Mouse (Mus musculus) thymus, adult 2 months (tissue): ENCODE results near the gene Rhof. TPM values are rescaled to one million over a fixed set of nuclear protein-coding genes. Genes with fewer than 3 reads are reported as not detected.
A peak's percentile ranks its signal among the peaks of the same experiment; 100 is the strongest.

Experiments
- DNase-seq: peaks from one replicate; pipeline ENCODE4 v3.0.0; 2021
- H3K27ac ChIP-seq: fragments of 200-500 bp; 2 replicates; pipeline ENCODE4 v1.5.1; 2012; ENCODE audit warnings: low read length, control low read depth; ENCODE audit not compliant: control insufficient read depth, insufficient read depth
- H3K27me3 ChIP-seq: fragments of 200-500 bp; 2 replicates; pipeline ENCODE4 v1.6.1; 2012; ENCODE audit warnings: mild to moderate bottlenecking, low read length, moderate library complexity, mixed read lengths; ENCODE audit not compliant: control insufficient read depth, insufficient read depth
- H3K36me3 ChIP-seq: fragments of 200-500 bp; 2 replicates; pipeline ENCODE4 v1.6.1; 2012; ENCODE audit warnings: mild to moderate bottlenecking, low read length, moderate library complexity; ENCODE audit not compliant: control insufficient read depth, insufficient read depth
- H3K4me1 ChIP-seq: fragments of 200-500 bp; replicated peaks from 2 replicates; pipeline ENCODE4 v1.6.1; 2012; ENCODE audit warnings: low read length; ENCODE audit not compliant: control insufficient read depth, insufficient read depth
- H3K4me3 ChIP-seq: fragments of 200-500 bp; 2 replicates; pipeline ENCODE4 v1.5.1; 2012; ENCODE audit warnings: mild to moderate bottlenecking, low read length, control low read depth, moderate library complexity; ENCODE audit not compliant: control insufficient read depth, insufficient read depth
- CTCF ChIP-seq: fragments of 200-500 bp; IDR thresholded peaks from 2 replicates; pipeline ENCODE4 v1.5.1; 2012; ENCODE audit warnings: mild to moderate bottlenecking, control low read depth, low read length, moderate library complexity, borderline replicate concordance; ENCODE audit not compliant: control insufficient read depth, poor library complexity, insufficient read depth; ENCODE audit errors: extremely low read depth
- POLR2A ChIP-seq: fragments of 200-500 bp; IDR thresholded peaks from 2 replicates; pipeline ENCODE4 v1.6.1; 2012; ENCODE audit warnings: mild to moderate bottlenecking, low read length, control low read depth, moderate library complexity; ENCODE audit not compliant: control insufficient read depth, poor library complexity, insufficient read depth; ENCODE audit errors: extremely low read depth
- WGBS: fragments of 180-500 bp; shearing (Covaris S2); methylation state at CpG from one replicate; pipeline ENCODE4 v1.1.7; 2018; 5-methylcytosine and 5-hydroxymethylcytosine counted together
- polyA plus RNA-seq: library from polyadenylated mRNA; depleted of rRNA; stranded (reverse); fragments of >200 nt; gene quantifications from 2 replicates; pipeline ENCODE4 v1.2.3, GENCODE M21; 2012

Gene Rhof
- polyA plus RNA-seq, 1 experiment: 51.9 TPM

GRCm38 (mm10) chr5:123138953-123139721 is 6.6 kb upstream of the Rhof start:
- Histone ChIP-seq H3K27me3 (no peaks in the 10 kb centered on the region), H3K36me3 (peaks cover 1% of the 10 kb centered on the region; the same call in 1 of the 2 replicates), H3K27ac (peak overlapping the region; percentile 95), H3K4me1 (peaks cover 40% of the 10 kb centered on the region), H3K4me3 (peak overlapping the region; percentile 76)
- TF ChIP-seq CTCF (0 out of 2 replicates have a peak, but pooled peaks have one; percentile 13), POLR2A (peak; percentile 42; the same call in 1 of the 2 replicates)
- DNase-seq: peak; percentile 77
- under 1% methylated on average over 39 of the region's 39 CpGs for WGBS

GRCm38 (mm10) chr5:123138230-123138911 is 5.9 kb upstream of the Rhof start:
- DNase-seq: peak; percentile 53
- peaks cover 42% of the 10 kb centered on the region for H3K4me1 ChIP-seq
- peaks cover 4% of the 10 kb centered on the region; the same call in 1 of the 2 replicates for H3K36me3 ChIP-seq
- no peaks in the 10 kb centered on the region for H3K27me3 ChIP-seq
- H3K27ac ChIP-seq: peak overlapping the region; percentile 95
- TF ChIP-seq POLR2A (no peak), CTCF (no peak)
- peak overlapping the region; percentile 76 for H3K4me3 ChIP-seq
- under 1% methylated on average over 40 of the region's 40 CpGs for WGBS

- peak overlapping the region; percentile 95 for H3K27ac ChIP-seq
- H3K4me1 ChIP-seq: peaks cover 45% of the 10 kb centered on the region
- H3K27me3 ChIP-seq: no peaks in the 10 kb centered on the region
- H3K36me3 ChIP-seq: peaks cover 4% of the 10 kb centered on the region; the same call in 1 of the 2 replicates
- DNase-seq: no peak
- 19% methylated on average over 6 of the region's 6 CpGs for WGBS
- peak overlapping the region; percentile 76 for H3K4me3 ChIP-seq
- no peak for TF ChIP-seq POLR2A
- no peak for TF ChIP-seq CTCF
These were observed 5.4 kb upstream of the Rhof start for GRCm38 (mm10) chr5:123137910-123138229.

- 8% methylated on average over 20 of the region's 20 CpGs for WGBS
- peak overlapping the region; percentile 95 for H3K27ac ChIP-seq
- H3K27me3 ChIP-seq: no peaks in the 10 kb centered on the region
- H3K36me3 ChIP-seq: peaks cover 4% of the 10 kb centered on the region; the same call in 1 of the 2 replicates
- peak overlapping the region; percentile 76 for H3K4me3 ChIP-seq
- TF ChIP-seq CTCF (0 out of 2 replicates have a peak, but pooled peaks have one; percentile 11), POLR2A (no peak)
- peaks cover 49% of the 10 kb centered on the region for H3K4me1 ChIP-seq
- peak; percentile 64 for DNase-seq
These were observed 4.8 kb upstream of the Rhof start for GRCm38 (mm10) chr5:123137044-123137909.

- peaks cover 56% of the 10 kb centered on the region for H3K4me1 ChIP-seq
These were observed 4.0 kb upstream of the Rhof start for GRCm38 (mm10) chr5:123136361-123137043.

More at GRCm38 (mm10) chr5:123136361-123137043, 4.0 kb upstream of the Rhof start:
- Histone ChIP-seq H3K36me3 (peaks cover 4% of the 10 kb centered on the region; the same call in 1 of the 2 replicates), H3K27ac (peak overlapping the region; percentile 95), H3K4me3 (peak overlapping the region; percentile 76), H3K27me3 (no peaks in the 10 kb centered on the region)
- TF ChIP-seq CTCF (no peak), POLR2A (no peak)
- peak; percentile 76 for DNase-seq
- WGBS: 5% methylated on average over 13 of the region's 13 CpGs
